Mouse (Mus musculus): ENCODE data around the gene Vmn1r1. TPM values are rescaled to one million over a fixed set of nuclear protein-coding genes. Genes with fewer than 3 reads are reported as not detected.

The Vmn1r1 gene
- polyA plus RNA-seq, 1 experiment from 2014 or later = not detected

GRCm38 (mm10) chr1:182157734-182158133 lies 6.6 kb downstream of the Vmn1r1 start:
- 68% methylated on average over 4 of the region's 4 CpGs for WGBS
- Histone ChIP-seq H3K9me3 (replicated peaks) (no peaks in the 10 kb centered on the region), H3K4me2 (replicated peaks) (no peak overlapping the region), H3K27ac (no peak overlapping the region), H3K36me3 (no peaks in the 10 kb centered on the region), H3K4me1 (no peaks in the 10 kb centered on the region), H3K4me3 (no peak overlapping the region), H3K27me3 (no peaks in the 10 kb centered on the region), H3K9ac (no peak overlapping the region)
- no peak for ATAC-seq (ENCODE audit: low FRiP score)

GRCm38 (mm10) chr1:182149966-182150365 lies 14.3 kb downstream of the Vmn1r1 start:
- no peak for ATAC-seq (ENCODE audit: low FRiP score)
- Histone ChIP-seq H3K27ac (no peak overlapping the region), H3K9me3 (replicated peaks) (no peaks in the 10 kb centered on the region), H3K9ac (no peak overlapping the region), H3K4me2 (replicated peaks) (no peak overlapping the region), H3K4me3 (no peak overlapping the region), H3K27me3 (no peaks in the 10 kb centered on the region), H3K4me1 (no peaks in the 10 kb centered on the region), H3K36me3 (no peaks in the 10 kb centered on the region)
- 91% methylated on average over 2 of the region's 2 CpGs for WGBS

- Histone ChIP-seq H3K36me3 (no peaks in the 10 kb centered on the region), H3K4me1 (no peaks in the 10 kb centered on the region), H3K4me3 (no peak overlapping the region), H3K9me3 (replicated peaks) (no peaks in the 10 kb centered on the region), H3K27ac (no peak overlapping the region), H3K27me3 (no peaks in the 10 kb centered on the region), H3K9ac (no peak overlapping the region), H3K4me2 (replicated peaks) (no peak overlapping the region)
- WGBS = 79% methylated on average over 7 of the region's 7 CpGs
- no peak for ATAC-seq (ENCODE audit: low FRiP score)
These were observed 15.3 kb downstream of the Vmn1r1 start for GRCm38 (mm10) chr1:182148864-182149514.

- Histone ChIP-seq H3K9ac (no peak overlapping the region), H3K36me3 (no peaks in the 10 kb centered on the region), H3K4me1 (no peaks in the 10 kb centered on the region), H3K9me3 (replicated peaks) (no peaks in the 10 kb centered on the region), H3K27me3 (no peaks in the 10 kb centered on the region), H3K4me2 (replicated peaks) (no peak overlapping the region), H3K27ac (no peak overlapping the region), H3K4me3 (no peak overlapping the region)
- ATAC-seq (ENCODE audit: low FRiP score) = no peak
- WGBS = 55% methylated on average over 5 of the region's 5 CpGs
These were observed 18.7 kb downstream of the Vmn1r1 start for GRCm38 (mm10) chr1:182145546-182145945.

- Histone ChIP-seq H3K27me3 (no peaks in the 10 kb centered on the region), H3K36me3 (no peaks in the 10 kb centered on the region), H3K4me3 (no peak overlapping the region), H3K27ac (no peak overlapping the region), H3K4me1 (peaks cover 7% of the 10 kb centered on the region; the same call in 1 of the 2 replicates), H3K4me2 (replicated peaks) (no peak overlapping the region), H3K9ac (no peak overlapping the region), H3K9me3 (replicated peaks) (no peaks in the 10 kb centered on the region)
- WGBS = 79% methylated on average over 8 of the region's 8 CpGs
- no peak for ATAC-seq (ENCODE audit: low FRiP score)
These were observed 21.0 kb downstream of the Vmn1r1 start for GRCm38 (mm10) chr1:182143288-182143687.

GRCm38 (mm10) chr1:182142725-182143124 lies 21.6 kb downstream of the Vmn1r1 start:
- no peak overlapping the region for H3K4me2 ChIP-seq (replicated peaks)
- no peak overlapping the region for H3K4me3 ChIP-seq
- peaks cover 7% of the 10 kb centered on the region; the same call in 1 of the 2 replicates for H3K4me1 ChIP-seq
- no peak overlapping the region for H3K9ac ChIP-seq
- H3K27me3 ChIP-seq = no peaks in the 10 kb centered on the region
- 96% methylated on average over 13 of the region's 13 CpGs for WGBS
- ATAC-seq (ENCODE audit: low FRiP score) = no peak
- no peaks in the 10 kb centered on the region for H3K9me3 ChIP-seq (replicated peaks)
- no peak overlapping the region for H3K27ac ChIP-seq
- H3K36me3 ChIP-seq = no peaks in the 10 kb centered on the region

- Histone ChIP-seq H3K4me2 (replicated peaks) (no peak overlapping the region), H3K4me3 (no peak overlapping the region), H3K9ac (no peak overlapping the region), H3K27ac (no peak overlapping the region), H3K27me3 (no peaks in the 10 kb centered on the region), H3K9me3 (replicated peaks) (no peaks in the 10 kb centered on the region), H3K4me1 (peaks cover 12% of the 10 kb centered on the region), H3K36me3 (no peaks in the 10 kb centered on the region)
- 1% methylated on average over 6 of the region's 6 CpGs for WGBS
- ATAC-seq (ENCODE audit: low FRiP score) = peak; percentile 80; the same call in 1 of the 2 replicates
These were observed 23.9 kb downstream of the Vmn1r1 start for GRCm38 (mm10) chr1:182140370-182140769.

GRCm38 (mm10) chr1:182139937-182140336 lies 24.3 kb downstream of the Vmn1r1 start:
- no peak overlapping the region for H3K4me2 ChIP-seq (replicated peaks)
- WGBS = 41% methylated on average over 9 of the region's 9 CpGs

GRCm38 (mm10) chr1:182138172-182138571 lies 26.1 kb downstream of the Vmn1r1 start:
- no peak for ATAC-seq (ENCODE audit: low FRiP score)
- Histone ChIP-seq H3K4me3 (no peak overlapping the region), H3K4me2 (replicated peaks) (no peak overlapping the region), H3K9me3 (replicated peaks) (no peaks in the 10 kb centered on the region), H3K36me3 (no peaks in the 10 kb centered on the region), H3K27me3 (no peaks in the 10 kb centered on the region), H3K9ac (no peak overlapping the region), H3K4me1 (peaks cover 12% of the 10 kb centered on the region), H3K27ac (no peak overlapping the region)
- WGBS = 80% methylated on average over 8 of the region's 8 CpGs

More at GRCm38 (mm10) chr1:182139937-182140336, 24.3 kb downstream of the Vmn1r1 start:
- no peaks in the 10 kb centered on the region for H3K27me3 ChIP-seq
- no peak overlapping the region for H3K4me3 ChIP-seq
- H3K9me3 ChIP-seq (replicated peaks) = no peaks in the 10 kb centered on the region
- H3K4me1 ChIP-seq = peaks cover 12% of the 10 kb centered on the region
- no peaks in the 10 kb centered on the region for H3K36me3 ChIP-seq
- no peak overlapping the region for H3K9ac ChIP-seq
- no peak overlapping the region for H3K27ac ChIP-seq
- no peak for ATAC-seq (ENCODE audit: low FRiP score)

GRCm38 (mm10) chr1:182137204-182138125 lies 26.8 kb downstream of the Vmn1r1 start:
- no peak for ATAC-seq (ENCODE audit: low FRiP score)
- Histone ChIP-seq H3K4me3 (no peak overlapping the region), H3K27me3 (no peaks in the 10 kb centered on the region), H3K27ac (peak overlapping the region; percentile 44; the same call in 1 of the 2 replicates), H3K9me3 (replicated peaks) (no peaks in the 10 kb centered on the region), H3K4me1 (peaks cover 12% of the 10 kb centered on the region), H3K4me2 (replicated peaks) (no peak overlapping the region), H3K9ac (no peak overlapping the region), H3K36me3 (no peaks in the 10 kb centered on the region)
- 58% methylated on average over 28 of the region's 28 CpGs for WGBS

- 53% methylated on average over 2 of the region's 2 CpGs for WGBS
These were observed 33.5 kb downstream of the Vmn1r1 start for GRCm38 (mm10) chr1:182130830-182131229.

GRCm38 (mm10) chr1:182124924-182125368 lies 39.3 kb downstream of the Vmn1r1 start:
- H3K9me3 ChIP-seq (replicated peaks) = no peaks in the 10 kb centered on the region
- H3K4me2 ChIP-seq (replicated peaks) = peak overlapping the region; percentile 61
- WGBS = under 1% methylated on average over 29 of the region's 33 CpGs
- peak overlapping the region; percentile 74 for H3K27ac ChIP-seq
- ATAC-seq (ENCODE audit: low FRiP score) = peak; percentile 94
- H3K4me1 ChIP-seq = peaks cover 21% of the 10 kb centered on the region
- H3K9ac ChIP-seq = peak overlapping the region; percentile 69
- H3K36me3 ChIP-seq = peaks cover 17% of the 10 kb centered on the region
- H3K27me3 ChIP-seq = no peaks in the 10 kb centered on the region
- H3K4me3 ChIP-seq = peak overlapping the region; percentile 77

More at GRCm38 (mm10) chr1:182130830-182131229, 33.5 kb downstream of the Vmn1r1 start:
- Histone ChIP-seq H3K36me3 (peaks cover 29% of the 10 kb centered on the region), H3K27ac (no peak overlapping the region), H3K4me2 (replicated peaks) (no peak overlapping the region), H3K27me3 (no peaks in the 10 kb centered on the region), H3K4me3 (no peak overlapping the region), H3K4me1 (peaks cover 13% of the 10 kb centered on the region), H3K9me3 (replicated peaks) (no peaks in the 10 kb centered on the region), H3K9ac (no peak overlapping the region)
- ATAC-seq (ENCODE audit: low FRiP score) = no peak
